Mouse (Mus musculus) thymus, postnatal 4 days (tissue): ENCODE measurements at regions not wholly inside any gene's neighbourhood (a gene's known extent, or its start where the extent isn't known, plus 50 kb on each side); places are given as distances from the start of the nearest gene placed in this dataset.
A peak's percentile ranks its signal among the peaks of the same experiment; 100 is the strongest.

Experiments
- DNase-seq: peaks from one replicate; pipeline ENCODE4 v3.0.0; 2021

GRCm38 (mm10) chr13:115230494-115230893, 128.7 kb upstream of the Itga1 start:
- DNase-seq: peak; percentile 11

- DNase-seq: no peak
These were observed 125.1 kb upstream of the Itga1 start for GRCm38 (mm10) chr13:115226824-115227223.

DNA sequence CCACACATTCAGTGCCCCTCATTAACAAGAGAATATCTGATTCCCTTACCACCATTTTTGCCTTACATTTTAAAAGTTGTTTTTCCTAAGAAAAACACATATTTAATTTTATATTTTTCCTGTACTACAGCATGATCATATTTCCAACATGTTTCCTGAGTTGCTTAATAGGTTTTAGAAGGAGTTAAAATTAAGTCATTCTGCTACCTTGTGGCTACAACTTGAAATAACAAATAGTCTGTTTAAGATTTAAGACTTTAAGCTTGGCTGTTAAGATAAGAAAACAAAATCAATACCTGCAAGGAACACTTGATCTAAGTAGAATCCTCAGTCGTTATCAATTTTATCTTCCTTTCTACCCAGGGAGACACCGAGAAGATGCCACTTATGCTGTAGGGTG, 117.9 kb upstream of the Itga1 start:
- DNase-seq: no peak

DNA sequence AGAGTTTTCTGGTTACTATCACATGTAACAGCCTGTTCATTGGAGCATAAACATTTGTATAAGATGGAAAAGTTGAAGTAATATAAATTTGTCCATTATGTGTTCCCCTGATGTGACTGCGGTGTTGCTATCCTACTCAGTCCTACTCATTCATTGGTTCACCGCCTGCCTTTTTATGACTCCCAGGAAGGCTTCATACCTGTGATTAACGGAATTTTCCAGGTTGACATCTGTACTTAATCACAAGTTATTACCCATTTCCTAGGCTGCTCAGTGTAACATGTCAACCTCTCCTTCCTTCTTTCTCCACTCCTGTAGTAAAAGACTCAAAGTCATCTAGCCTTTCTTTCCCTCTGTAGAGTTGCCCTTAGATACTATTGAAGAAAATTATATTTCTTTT, 109.5 kb upstream of the Itga1 start:
- no peak for DNase-seq

GRCm38 (mm10) chr13:115210643-115211208, 109.0 kb upstream of the Itga1 start:
- DNase-seq: no peak

GRCm38 (mm10) chr13:115209402-115210192, 107.8 kb upstream of the Itga1 start:
- DNase-seq: no peak

GRCm38 (mm10) chr13:115206723-115207122, 105.0 kb upstream of the Itga1 start:
- no peak for DNase-seq

DNA sequence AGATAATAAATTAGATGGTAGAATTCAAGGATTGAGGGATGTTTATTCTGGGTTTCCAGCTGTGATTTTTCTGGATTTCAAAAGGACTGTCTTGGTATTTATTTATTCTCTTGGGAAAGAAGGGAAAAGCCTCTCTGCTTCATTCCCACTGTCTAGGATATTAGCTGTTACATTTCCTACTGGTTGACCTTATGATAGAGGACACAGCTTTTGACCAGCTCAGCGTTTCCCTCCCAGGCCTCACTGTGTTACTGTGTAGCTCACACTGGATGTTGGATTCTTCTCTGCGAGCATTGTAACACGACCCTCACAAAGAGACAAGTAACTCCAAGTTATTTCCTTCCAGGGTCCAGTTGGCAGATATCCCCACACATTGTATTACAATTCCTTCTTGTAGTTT, 97.4 kb upstream of the Itga1 start:
- no peak for DNase-seq

- no peak for DNase-seq
These were observed 86.3 kb upstream of the Itga1 start for GRCm38 (mm10) chr13:115188066-115188465.

DNA sequence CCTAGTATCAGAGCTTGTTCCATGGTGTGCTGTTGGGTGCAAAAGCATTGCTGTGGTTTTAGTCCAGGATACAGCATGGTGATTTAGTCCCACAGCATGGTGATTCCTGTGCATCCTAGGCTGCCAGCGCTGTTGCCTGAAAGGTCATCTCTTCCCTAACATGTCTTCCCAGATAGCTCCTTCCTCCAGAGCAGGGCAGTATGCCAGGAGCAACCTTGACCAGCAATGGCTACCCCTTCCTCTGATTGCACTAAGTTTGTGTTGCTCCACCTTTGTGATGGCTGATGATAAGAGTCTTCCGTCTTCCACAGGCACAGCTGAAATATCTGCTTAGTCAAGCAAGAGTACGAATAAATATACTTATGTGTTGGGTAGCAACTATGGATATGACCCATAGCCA, 85.6 kb upstream of the Itga1 start:
- no peak for DNase-seq

- no peak for DNase-seq
These were observed 80.6 kb upstream of the Itga1 start for GRCm38 (mm10) chr13:115182211-115182870.

DNA sequence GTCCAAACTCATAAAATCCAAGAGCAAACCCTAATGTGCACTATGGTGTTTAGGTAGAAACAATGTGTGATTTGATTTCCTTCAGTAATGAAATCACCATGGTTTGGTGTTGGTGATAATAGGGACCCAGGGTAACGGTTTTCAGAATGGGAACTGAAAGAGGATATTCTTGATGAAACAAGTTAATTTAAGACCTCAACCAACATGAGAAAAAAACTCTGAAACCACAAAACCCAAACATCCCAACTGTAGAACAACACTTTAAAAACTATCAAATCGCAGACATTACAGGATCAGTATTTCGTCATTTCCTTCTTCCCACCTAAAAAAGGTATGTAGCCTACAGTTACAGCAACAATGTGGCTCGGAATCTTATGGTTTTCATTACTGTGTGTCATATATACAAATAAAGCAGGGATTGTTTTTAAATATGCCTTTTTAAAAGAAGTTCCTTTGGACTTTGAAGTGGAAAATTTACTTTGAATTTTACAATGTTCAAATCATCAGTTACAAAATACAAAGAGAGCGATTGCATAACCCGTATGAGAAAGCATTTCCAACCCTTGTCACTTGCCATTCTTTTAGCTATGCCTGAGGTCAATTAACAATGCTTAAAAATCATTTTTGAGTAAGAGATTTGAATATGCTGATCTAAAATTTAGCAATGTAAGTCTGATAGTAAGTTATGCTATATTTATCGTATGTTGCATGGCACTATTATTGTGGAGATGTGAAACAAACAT, 76.6 kb upstream of the Itga1 start:
- no peak for DNase-seq

DNA sequence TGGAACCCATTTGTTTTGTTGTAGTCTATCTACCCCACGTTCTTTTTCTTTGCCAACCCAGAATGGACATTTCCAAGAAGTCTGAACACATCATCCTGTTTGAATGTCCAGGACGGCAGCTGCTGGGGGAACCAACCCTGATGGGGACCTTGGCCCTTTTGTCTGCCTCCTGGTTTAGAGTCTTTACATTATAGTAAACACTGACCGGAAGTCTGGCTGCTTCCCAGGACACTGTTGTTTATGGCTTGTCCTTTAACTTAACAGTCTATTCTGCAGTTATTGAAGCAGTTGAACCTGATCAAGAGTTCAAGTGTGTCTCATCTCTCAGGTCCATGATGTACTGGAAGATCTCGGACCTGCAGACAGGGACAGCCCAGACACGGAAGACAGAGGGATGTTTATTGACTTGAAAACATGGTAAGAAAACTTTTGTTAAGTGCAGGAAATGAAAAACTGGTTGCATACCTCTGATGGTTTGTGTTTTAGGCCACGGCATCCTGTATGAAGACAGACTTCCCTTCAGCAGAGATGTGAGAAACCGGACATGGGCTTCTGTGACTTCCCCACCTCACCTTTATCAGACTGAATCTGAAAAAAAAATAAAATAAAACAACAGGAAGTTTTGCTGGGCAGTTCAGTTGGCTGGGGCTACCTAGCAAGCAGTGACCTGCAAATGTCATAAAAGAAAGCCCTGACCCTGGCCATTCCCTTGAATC, 69.7 kb upstream of the Itga1 start:
- no peak for DNase-seq

- DNase-seq: no peak
These were observed 64.2 kb upstream of the Itga1 start for GRCm38 (mm10) chr13:115165981-115166380.

DNA sequence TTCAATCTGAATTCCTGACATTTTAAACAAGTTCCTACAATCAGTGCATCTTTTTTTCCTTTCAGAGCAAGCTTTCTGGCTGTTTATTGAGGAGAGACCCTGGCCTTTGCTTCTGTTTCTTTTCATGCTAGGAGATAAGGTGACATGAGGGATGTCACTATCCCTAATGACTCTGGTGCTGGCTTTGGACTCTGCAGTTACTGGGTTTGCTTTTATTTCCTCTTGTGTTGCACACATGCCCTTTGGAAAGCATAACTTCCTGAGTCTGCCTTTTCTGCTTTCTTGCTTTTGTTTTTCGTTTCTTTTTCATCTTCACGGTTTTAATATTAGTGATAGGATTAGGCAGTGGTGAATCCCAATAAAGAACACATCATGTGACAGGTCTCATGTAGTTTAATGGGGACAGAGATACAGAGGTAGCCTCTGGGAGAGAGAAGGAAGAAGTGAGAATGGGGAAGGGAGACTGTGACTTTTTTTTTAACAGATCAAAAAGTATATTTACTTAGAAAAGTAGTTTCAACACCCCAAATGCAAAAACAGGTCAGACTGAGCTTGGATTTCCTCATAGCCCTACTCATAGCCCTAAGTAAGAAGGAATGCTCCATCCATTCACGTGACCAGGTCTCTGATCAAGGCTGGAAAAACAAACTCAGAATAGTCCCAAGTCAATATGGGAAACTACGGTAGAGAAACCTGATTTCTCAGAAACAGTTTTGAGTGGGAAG, 61.1 kb upstream of the Itga1 start:
- no peak for DNase-seq

DNA sequence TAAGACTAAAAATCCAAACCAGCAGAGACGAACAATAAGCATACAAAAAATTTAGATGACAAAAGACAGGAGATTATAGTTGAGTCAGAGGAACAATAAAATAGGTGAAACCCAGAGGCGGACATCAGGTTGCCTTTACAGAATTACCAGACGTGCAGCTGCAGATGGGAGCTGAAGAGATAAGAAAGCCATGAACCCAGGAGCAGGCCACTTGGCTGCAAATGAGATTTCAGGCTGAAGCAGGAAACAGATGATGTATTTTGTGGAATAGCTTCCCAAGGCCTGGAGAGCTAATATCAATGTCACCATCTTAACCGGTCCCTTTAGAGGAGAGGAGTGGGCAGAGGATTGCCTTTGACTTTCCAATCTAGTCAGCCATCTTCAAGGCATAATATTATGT, 57.6 kb upstream of the Itga1 start:
- DNase-seq: no peak
